22 mouse cellular contexts compared by ENCODE assay signal in the genomic region with DNA sequence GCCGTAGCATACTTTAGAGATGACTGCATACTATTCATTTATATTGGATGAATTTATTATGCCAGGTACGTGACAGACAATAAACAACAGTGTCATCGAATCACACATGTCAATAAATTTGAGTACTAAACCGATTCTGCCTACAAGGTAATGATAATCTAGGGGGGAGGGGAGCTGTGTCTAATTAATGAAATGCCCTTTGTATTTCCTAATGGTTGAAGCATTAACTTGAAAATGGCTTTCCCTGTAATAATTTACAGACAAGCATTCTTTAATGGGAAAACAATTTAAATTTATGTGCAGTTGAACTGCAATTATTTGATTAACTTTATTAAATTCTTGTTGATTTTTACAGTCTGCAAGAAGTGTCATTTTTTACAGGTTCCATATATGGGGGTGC.
A peak's percentile ranks its signal among the peaks of the same experiment; 100 is the strongest.
DNase-seq lines count a peak whose midpoint lies in the region; ATAC-seq and TF ChIP-seq lines count a peak whose summit lies in the region.
"Had no signal": no experiment of that assay in that cellular context is flagged by ENCODE, and none has a peak within 500 bp of the region (broad histone marks: within the 10 kb centered on the region; RNA-seq: fewer than 3 reads in every experiment).

No protein-coding gene starts in this region.

- no peak overlapping the region for H3K4me2 ChIP-seq in kidney, postnatal 0 days (ENCODE audit: low read length)
- H3K4me2 ChIP-seq in neural tube, embryonic 14.5 days (ENCODE audit: low read depth, low read length) = no peak overlapping the region
- no peak overlapping the region for H3K4me2 ChIP-seq in neural tube, embryonic 15.5 days
- H3K4me2 ChIP-seq: embryonic facial prominence, embryonic 13.5 days; embryonic facial prominence, embryonic 15.5 days; forebrain, embryonic 12.5 days had no signal

- H3K9ac ChIP-seq in kidney, postnatal 0 days (ENCODE audit: low read depth, low read length) = no peak overlapping the region
- H3K9ac ChIP-seq in neural tube, embryonic 14.5 days (replicated peaks; ENCODE audit: low read depth, low read length) = no peak overlapping the region
- no peak overlapping the region for H3K9ac ChIP-seq in neural tube, embryonic 15.5 days (replicated peaks)
- H3K9ac ChIP-seq: embryonic facial prominence, embryonic 13.5 days; embryonic facial prominence, embryonic 15.5 days; forebrain, embryonic 12.5 days had no signal

- DNase-seq in kidney, adult 9 months = peak; percentile 65
- DNase-seq in kidney, postnatal 10 days = no peak
- DNase-seq in kidney, postnatal 0 days (ENCODE audit: low spot score) = peak; percentile 8
- no peak for DNase-seq in kidney, adult 11 months
- DNase-seq: adrenal gland, adult 2 months; adrenal gland, postnatal 10 days; adrenal gland, postnatal 25 days; cerebellum, adult 11 months; cerebellum, adult 18-20 months; cerebellum, adult 8-10 months; cerebellum, adult 9-11 months; cerebellum, postnatal 14 days; cerebellum, postnatal 36 days; embryo, embryonic 11 days had no signal

- H3K9me3 ChIP-seq in kidney, postnatal 0 days (replicated peaks; ENCODE audit: low read length) = no peaks in the 10 kb centered on the region
- H3K9me3 ChIP-seq in neural tube, embryonic 14.5 days (ENCODE audit: control insufficient read depth, low read length) = no peaks in the 10 kb centered on the region
- H3K9me3 ChIP-seq in neural tube, embryonic 15.5 days (replicated peaks) = no peaks in the 10 kb centered on the region
- H3K9me3 ChIP-seq: embryonic facial prominence, embryonic 13.5 days; embryonic facial prominence, embryonic 15.5 days; forebrain, embryonic 10.5 days; forebrain, embryonic 12.5 days had no signal

- no peak overlapping the region for H3K4me3 ChIP-seq in kidney, postnatal 0 days (replicated peaks; ENCODE audit: low read depth, low read length)
- no peak overlapping the region for H3K4me3 ChIP-seq in neural tube, embryonic 14.5 days (ENCODE audit: low read depth, low read length)
- H3K4me3 ChIP-seq in neural tube, embryonic 15.5 days (replicated peaks) = no peak overlapping the region
- H3K4me3 ChIP-seq: embryonic facial prominence, embryonic 13.5 days; embryonic facial prominence, embryonic 15.5 days; erythroblast, embryonic 14.5 days; forebrain, embryonic 10.5 days; forebrain, embryonic 12.5 days had no signal

- no peaks in the 10 kb centered on the region for H3K4me1 ChIP-seq in kidney, postnatal 0 days (replicated peaks; ENCODE audit: insufficient read depth, low read length)
- no peaks in the 10 kb centered on the region for H3K4me1 ChIP-seq in neural tube, embryonic 14.5 days (ENCODE audit: control insufficient read depth, insufficient read depth, low read length)
- H3K4me1 ChIP-seq in neural tube, embryonic 15.5 days = no peaks in the 10 kb centered on the region
- H3K4me1 ChIP-seq: embryonic facial prominence, embryonic 13.5 days; embryonic facial prominence, embryonic 15.5 days; forebrain, embryonic 10.5 days; forebrain, embryonic 12.5 days had no signal

- TF ChIP-seq CTCF in kidney, postnatal 0 days (IDR thresholded peaks at IDR 0.05; ENCODE audit: low read depth) = no peak

- H3K36me3 ChIP-seq in kidney, postnatal 0 days (ENCODE audit: insufficient read depth, low read length) = no peaks in the 10 kb centered on the region
- no peaks in the 10 kb centered on the region for H3K36me3 ChIP-seq in neural tube, embryonic 14.5 days (ENCODE audit: control insufficient read depth, insufficient read depth, low read length)
- no peaks in the 10 kb centered on the region for H3K36me3 ChIP-seq in neural tube, embryonic 15.5 days
- H3K36me3 ChIP-seq: embryonic facial prominence, embryonic 13.5 days; embryonic facial prominence, embryonic 15.5 days; forebrain, embryonic 10.5 days; forebrain, embryonic 12.5 days had no signal

- WGBS in kidney, postnatal 0 days = 53% methylated on average over 4 of the region's 4 CpGs
- WGBS in neural tube, embryonic 14.5 days = 40% methylated on average over 4 of the region's 4 CpGs
- 43% methylated on average over 4 of the region's 4 CpGs for WGBS in neural tube, embryonic 15.5 days

- no peak overlapping the region for H3K27ac ChIP-seq in kidney, postnatal 0 days
- H3K27ac ChIP-seq in neural tube, embryonic 14.5 days (ENCODE audit: low read depth, low read length) = no peak overlapping the region
- H3K27ac ChIP-seq in neural tube, embryonic 15.5 days (replicated peaks) = no peak overlapping the region
- H3K27ac ChIP-seq: embryonic facial prominence, embryonic 13.5 days; embryonic facial prominence, embryonic 15.5 days; forebrain, embryonic 10.5 days; forebrain, embryonic 12.5 days had no signal

- ATAC-seq in kidney, postnatal 0 days (replicated peaks; ENCODE audit: low FRiP score, low read depth) = no peak
- ATAC-seq in neural tube, embryonic 14.5 days (ENCODE audit: low read depth) = peak; percentile 54; the same call in 1 of the 2 replicates
- no peak for ATAC-seq in neural tube, embryonic 15.5 days (ENCODE audit: low FRiP score)
- ATAC-seq: forebrain, embryonic 14.5 days had no signal

- H3K27me3 ChIP-seq in kidney, postnatal 0 days (ENCODE audit: insufficient read depth, low read length) = no peaks in the 10 kb centered on the region
- no peaks in the 10 kb centered on the region for H3K27me3 ChIP-seq in neural tube, embryonic 14.5 days (ENCODE audit: control insufficient read depth, insufficient read depth, low read length)
- H3K27me3 ChIP-seq in neural tube, embryonic 15.5 days (replicated peaks) = no peaks in the 10 kb centered on the region
- H3K27me3 ChIP-seq: embryonic facial prominence, embryonic 13.5 days; embryonic facial prominence, embryonic 15.5 days; forebrain, embryonic 12.5 days had no signal

Comparison
In these comparisons a context has a peak if more than half of its experiments do, and no peak if none do; other contexts are left out.
1. DNase-seq: peak in kidney, adult 9 months (single experiment) and kidney, postnatal 0 days (single experiment); none in kidney, postnatal 10 days (single experiment) and kidney, adult 11 months (single experiment).